In the genomic region with DNA sequence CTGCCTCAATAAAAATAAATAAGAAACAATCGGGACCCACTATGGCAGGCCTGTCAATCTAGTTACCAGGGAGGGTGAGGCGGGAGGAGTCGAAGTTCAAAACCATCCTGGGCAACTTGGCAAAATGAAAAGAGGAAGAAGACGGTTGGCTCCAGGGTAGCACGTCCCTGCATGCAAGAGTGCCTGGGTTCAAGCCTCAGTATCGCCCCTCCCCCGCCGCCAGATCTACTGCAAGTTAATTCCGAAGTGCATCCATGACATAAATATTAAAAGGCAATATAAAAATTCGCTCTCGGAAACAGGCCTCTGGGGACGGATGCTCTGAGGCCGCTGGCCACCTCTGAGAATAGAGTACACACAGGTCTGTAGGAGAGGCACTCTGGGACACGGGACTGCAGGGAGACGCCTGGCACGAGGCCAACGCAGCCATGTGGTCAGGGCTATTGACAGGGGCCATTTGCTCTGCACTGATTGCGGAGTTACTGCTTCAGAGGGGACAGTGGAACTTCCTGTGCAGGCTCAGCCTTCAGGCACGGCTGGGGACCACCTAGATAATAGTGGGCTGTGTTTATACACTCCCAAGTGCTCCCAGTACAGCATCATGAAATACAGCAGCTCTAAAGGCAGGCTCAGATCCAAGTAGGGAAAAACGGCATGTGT, we compare ENCODE assay signal across 8 mouse cellular contexts. TPM values are rescaled to one million over a fixed set of nuclear protein-coding genes. Genes with fewer than 3 reads are reported as not detected.
A peak's percentile ranks its signal among the peaks of the same experiment; 100 is the strongest.
DNase-seq lines count a peak whose midpoint lies in the region; ATAC-seq and TF ChIP-seq lines count a peak whose summit lies in the region.

No protein-coding gene starts in this region.

- H3K36me3 ChIP-seq in heart, embryonic 11.5 days (ENCODE audit: control insufficient read depth, insufficient read depth, low read length): no peaks in the 10 kb centered on the region
- no peaks in the 10 kb centered on the region for H3K36me3 ChIP-seq in kidney, embryonic 14.5 days (ENCODE audit: control insufficient read depth, insufficient read depth, low read length)
- no peaks in the 10 kb centered on the region for H3K36me3 ChIP-seq in lung, postnatal 0 days (ENCODE audit: insufficient read depth, low read length)

- H3K27ac ChIP-seq in cerebellum, adult 2 months (ENCODE audit: insufficient read depth, low read length): no peak overlapping the region
- H3K27ac ChIP-seq in heart, embryonic 11.5 days (ENCODE audit: low read depth, low read length): peak overlapping the region; percentile 46
- peak overlapping the region; percentile 88 for H3K27ac ChIP-seq in kidney, embryonic 14.5 days (ENCODE audit: low read depth, low read length)
- 0 out of 2 replicates have a peak overlapping the region, but pooled peaks have one; percentile 59 for H3K27ac ChIP-seq in lung, postnatal 0 days (ENCODE audit: low read length)

- H3K4me3 ChIP-seq in cerebellum, adult 2 months (replicated peaks; ENCODE audit: insufficient read depth, low read depth, low read length): no peak overlapping the region
- H3K4me3 ChIP-seq in heart, embryonic 11.5 days (ENCODE audit: low read depth, low read length): no peak overlapping the region
- H3K4me3 ChIP-seq in kidney, embryonic 14.5 days (ENCODE audit: low read length): no peak overlapping the region
- H3K4me3 ChIP-seq in lung, postnatal 0 days (ENCODE audit: low read depth, low read length): no peak overlapping the region

- peak; percentile 74 for ATAC-seq in heart, embryonic 11.5 days (replicated peaks; ENCODE audit: insufficient number of reproducible peaks, low FRiP score, low TSS enrichment)
- ATAC-seq in kidney, embryonic 14.5 days (ENCODE audit: low FRiP score, low TSS enrichment): peak; percentile 81
- peak; percentile 76 for ATAC-seq in lung, postnatal 0 days

- peak; percentile 97 for DNase-seq in heart, adult 11 months
- no peak for DNase-seq in heart, postnatal 25 days (ENCODE audit: low spot score)
- DNase-seq in cerebellum, adult 2 months: peak; percentile 69 to 70
- DNase-seq in lung, postnatal 0 days (ENCODE audit: low spot score): peak; percentile 87
- peak; percentile 85 for DNase-seq in retina, postnatal 1 day
- no peak for DNase-seq in adipocyte (ENCODE audit: low spot score)

- H3K4me2 ChIP-seq in heart, embryonic 11.5 days: peak overlapping the region; percentile 45
- H3K4me2 ChIP-seq in kidney, embryonic 14.5 days (replicated peaks; ENCODE audit: low read depth, low read length): peak overlapping the region; percentile 21; the same call in 1 of the 2 replicates
- peak overlapping the region; percentile 38 for H3K4me2 ChIP-seq in lung, postnatal 0 days (replicated peaks; ENCODE audit: low read depth, low read length)

- TF ChIP-seq POLR2A in cerebellum, adult 2 months (IDR thresholded peaks at IDR 0.05; ENCODE audit: borderline replicate concordance, insufficient read depth, low read length): no peak

- 28% methylated on average over 20 of the region's 20 CpGs for WGBS in cerebellum, adult 2 months
- WGBS in heart, embryonic 11.5 days (ENCODE audit: insufficient replicate concordance): 36% methylated on average over 20 of the region's 20 CpGs
- WGBS in kidney, embryonic 14.5 days: 18% methylated on average over 20 of the region's 20 CpGs
- 21% methylated on average over 20 of the region's 20 CpGs for WGBS in lung, postnatal 0 days

- TF ChIP-seq EP300 in lung, postnatal 0 days (IDR thresholded peaks at IDR 0.05): no peak

- H3K9ac ChIP-seq in heart, embryonic 11.5 days (ENCODE audit: low read depth, low read length): 0 out of 2 replicates have a peak overlapping the region, but pooled peaks have one; percentile 24
- 0 out of 2 replicates have a peak overlapping the region, but pooled peaks have one; percentile 13 for H3K9ac ChIP-seq in kidney, embryonic 14.5 days (ENCODE audit: low read depth, low read length)
- no peak overlapping the region for H3K9ac ChIP-seq in lung, postnatal 0 days (replicated peaks; ENCODE audit: low read depth)

- peaks cover 38% of the 10 kb centered on the region for H3K4me1 ChIP-seq in cerebellum, adult 2 months (ENCODE audit: control insufficient read depth, insufficient read depth, low read length)
- peaks cover 62% of the 10 kb centered on the region for H3K4me1 ChIP-seq in heart, embryonic 11.5 days (ENCODE audit: control insufficient read depth, insufficient read depth, low read length)
- H3K4me1 ChIP-seq in kidney, embryonic 14.5 days (ENCODE audit: control insufficient read depth, insufficient read depth, low read length): peaks cover 77% of the 10 kb centered on the region
- H3K4me1 ChIP-seq in lung, postnatal 0 days (ENCODE audit: insufficient read depth, low read depth, low read length): peaks cover 20% of the 10 kb centered on the region

- intact Hi-C loops in heart, postnatal 25 days (cut with DNase I): no loop called here

- H3K27me3 ChIP-seq in cerebellum, adult 2 months (ENCODE audit: control insufficient read depth, insufficient read depth, low read length): no peaks in the 10 kb centered on the region
- no peaks in the 10 kb centered on the region for H3K27me3 ChIP-seq in heart, embryonic 11.5 days (ENCODE audit: control insufficient read depth, insufficient read depth, low read length)
- no peaks in the 10 kb centered on the region for H3K27me3 ChIP-seq in kidney, embryonic 14.5 days (ENCODE audit: control insufficient read depth, insufficient read depth, low read length)
- no peaks in the 10 kb centered on the region for H3K27me3 ChIP-seq in lung, postnatal 0 days (replicated peaks; ENCODE audit: insufficient read depth, low read length)

- no peaks in the 10 kb centered on the region for H3K9me3 ChIP-seq in heart, embryonic 11.5 days (replicated peaks; ENCODE audit: control insufficient read depth, low read length)
- no peaks in the 10 kb centered on the region for H3K9me3 ChIP-seq in kidney, embryonic 14.5 days (ENCODE audit: control insufficient read depth, low read length)
- no peaks in the 10 kb centered on the region for H3K9me3 ChIP-seq in lung, postnatal 0 days (ENCODE audit: low read length)

- no peak for TF ChIP-seq CTCF in cerebellum, adult 2 months (IDR thresholded peaks at IDR 0.05; ENCODE audit: borderline replicate concordance, insufficient read depth, low read depth, low read length)
- TF ChIP-seq CTCF in lung, postnatal 0 days (IDR thresholded peaks at IDR 0.05): no peak

RNA-seq across cellular contexts. Expression of a gene that starts 8.9 kb away (rescaled TPM):
- total RNA-seq in heart, postnatal 25 days (2021): 10 to 100 TPM; 17.3 to 20.2 TPM
- polyA plus RNA-seq in cerebellum, adult 2 months (2012; rRNA removed): 149 and 156 TPM in 2 replicates
- polyA plus RNA-seq in heart, embryonic 11.5 days (2014; fragmentation: Nextera tagmentation; extraction: Ambion mirVana): 110 and 142 TPM in 2 replicates
- polyA plus RNA-seq in kidney, embryonic 14.5 days (2014; fragmentation: Nextera tagmentation; extraction: Ambion mirVana): 239 and 329 TPM in 2 replicates
- polyA plus RNA-seq in lung, postnatal 0 days (2015; fragmentation: Nextera tagmentation; extraction: Ambion mirVana): 54.3 and 54.6 TPM in 2 replicates

RNA-seq across cellular contexts. Expression of a gene that starts 30.6 kb away (rescaled TPM):
- 1 to 10 TPM; 2.3 to 3.3 TPM for total RNA-seq in heart, postnatal 25 days (2021)
- polyA plus RNA-seq in cerebellum, adult 2 months (2012; rRNA removed): 12.7 and 15.3 TPM in 2 replicates
- polyA plus RNA-seq in heart, embryonic 11.5 days (2014; fragmentation: Nextera tagmentation; extraction: Ambion mirVana): 8.6 and 8.9 TPM in 2 replicates
- 13.3 and 13.8 TPM in 2 replicates for polyA plus RNA-seq in kidney, embryonic 14.5 days (2014; fragmentation: Nextera tagmentation; extraction: Ambion mirVana)
- polyA plus RNA-seq in lung, postnatal 0 days (2015; fragmentation: Nextera tagmentation; extraction: Ambion mirVana): 11.4 and 11.6 TPM in 2 replicates

RNA-seq across cellular contexts. Expression of a gene that starts 53.2 kb away (rescaled TPM):
- total RNA-seq in heart, postnatal 25 days (2021): 10 to 100 TPM; 10.5 to 12.4 TPM
- 10.8 and 11.0 TPM in 2 replicates for polyA plus RNA-seq in cerebellum, adult 2 months (2012; rRNA removed)
- 10.2 and 12.9 TPM in 2 replicates for polyA plus RNA-seq in heart, embryonic 11.5 days (2014; fragmentation: Nextera tagmentation; extraction: Ambion mirVana)
- 6.4 and 13.0 TPM in 2 replicates for polyA plus RNA-seq in kidney, embryonic 14.5 days (2014; fragmentation: Nextera tagmentation; extraction: Ambion mirVana)
- 7.9 and 9.7 TPM in 2 replicates for polyA plus RNA-seq in lung, postnatal 0 days (2015; fragmentation: Nextera tagmentation; extraction: Ambion mirVana)

Comparison
In these comparisons a context has a peak if more than half of its experiments do, and no peak if none do; other contexts are left out.
1. DNase-seq: peak in heart, adult 11 months (single experiment), cerebellum, adult 2 months (2 of 2), lung, postnatal 0 days (single experiment) and retina, postnatal 1 day (single experiment); none in heart, postnatal 25 days (single experiment) and adipocyte (single experiment).
2. Peak in every context shown above with its lines, with median percentiles within 50 percentile points of each other: ATAC-seq and H3K4me2 ChIP-seq.